Mouse (Mus musculus) adrenal gland, adult 18-20 months (tissue): ENCODE results near the gene Tlr2. TPM values are rescaled to one million over a fixed set of nuclear protein-coding genes. Genes with fewer than 3 reads are reported as not detected.

Source experiments
- DNase-seq, 2 experiments: peaks; one replicate each; pipeline ENCODE4 v3.0.0; 2021 to 2022; ENCODE audit warnings: low spot score in 2 of 2
- total RNA-seq, 2 experiments: library from RNA; stranded (reverse); gene quantifications; 1 replicate in 1 of 2; 2 replicates in 1 of 2; pipeline ENCODE4 v1.2.3; 2021

Tlr2 gene
- total RNA-seq, 2 experiments from 2014 or later = 2.8 to 3.7 TPM

DNA sequence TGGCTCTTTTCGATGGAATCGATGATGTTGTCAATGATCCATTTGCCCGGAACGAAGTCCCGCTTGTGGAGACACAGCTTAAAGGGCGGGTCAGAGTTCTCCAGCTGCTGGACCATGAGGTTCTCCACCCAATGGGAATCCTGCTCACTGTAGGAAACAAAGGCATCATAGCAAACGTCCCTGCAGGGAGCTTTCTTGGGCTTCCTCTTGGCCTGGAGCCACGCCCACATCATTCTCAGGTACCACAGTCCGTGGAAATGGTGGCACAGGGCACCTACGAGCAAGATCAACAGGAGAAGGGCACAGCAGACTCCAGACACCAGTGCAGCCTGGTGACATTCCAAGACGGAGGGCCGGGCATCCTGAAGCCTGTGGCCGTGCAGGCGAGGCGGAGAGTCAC lies 4.9 kb downstream of the Tlr2 start:
- no peak for DNase-seq

GRCm38 (mm10) chr3:83828145-83828611 lies 13.4 kb downstream of the Tlr2 start:
- DNase-seq = no peak

DNA sequence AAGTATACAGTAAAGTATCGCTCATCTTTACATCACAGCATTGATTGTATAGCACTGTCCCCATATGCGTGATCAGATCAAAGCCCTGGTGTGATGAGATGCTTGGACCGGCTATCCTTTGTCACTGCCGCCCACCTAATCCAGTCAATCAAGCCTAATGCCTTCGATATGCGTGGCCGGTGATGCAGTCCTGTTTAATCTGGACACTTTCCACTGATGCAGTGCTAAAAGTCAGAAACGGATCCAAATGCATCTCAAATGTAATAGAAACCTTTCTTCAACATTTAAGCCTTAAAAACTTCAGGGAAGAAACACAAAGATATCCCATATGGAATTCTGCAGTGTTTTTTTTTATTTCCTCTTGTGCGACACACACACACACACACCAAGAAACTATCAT lies 13.9 kb downstream of the Tlr2 start:
- DNase-seq = no peak

DNA sequence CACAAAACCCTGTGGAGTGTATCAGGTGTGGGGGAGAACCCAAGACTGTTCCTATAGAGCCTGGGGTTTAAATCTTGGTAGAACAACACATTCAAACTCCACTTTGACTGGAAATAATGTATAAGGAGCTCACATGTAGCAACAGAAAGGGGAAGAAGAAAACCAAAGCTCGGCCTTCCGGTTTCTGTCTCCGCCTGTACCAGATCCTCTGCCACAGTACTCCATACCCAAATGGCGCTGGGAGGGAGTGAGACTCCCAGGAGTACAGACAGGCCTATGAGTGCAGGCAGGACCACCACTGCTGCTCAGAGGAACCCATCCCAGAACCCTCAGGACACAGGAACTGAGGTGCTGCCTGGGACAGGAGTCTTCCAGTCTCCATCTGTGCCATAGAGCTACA lies 17.8 kb downstream of the Tlr2 start:
- DNase-seq = no peak

DNA sequence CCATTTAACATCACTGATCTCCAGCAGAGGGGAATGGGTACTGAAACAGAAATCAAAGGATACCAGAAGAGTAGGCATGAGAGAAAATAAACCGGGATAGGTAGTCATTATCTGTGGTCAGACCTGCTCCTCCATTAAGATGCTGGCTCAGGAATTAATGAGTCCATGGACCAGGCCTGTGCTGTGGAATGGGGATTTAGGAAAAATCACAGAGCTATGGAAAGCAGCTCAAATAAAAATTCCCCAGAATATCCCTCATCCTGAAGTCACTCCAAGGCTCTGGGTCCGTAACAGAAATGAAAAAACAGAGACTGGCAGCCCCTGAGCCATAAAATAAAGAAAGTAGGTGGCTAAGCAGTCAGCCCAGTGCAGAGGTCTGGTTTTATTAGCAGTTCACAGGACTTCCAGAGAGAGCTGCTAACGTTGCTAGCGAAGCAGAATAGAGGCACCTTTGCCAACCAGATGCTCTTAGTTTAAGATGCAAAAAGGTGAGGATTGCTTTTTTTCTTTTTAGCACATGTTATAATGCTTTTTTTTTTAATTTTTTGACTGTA lies 25.1 kb downstream of the Tlr2 start:
- no peak for DNase-seq

GRCm38 (mm10) chr3:83812863-83813262 lies 28.7 kb downstream of the Tlr2 start:
- no peak for DNase-seq

DNA sequence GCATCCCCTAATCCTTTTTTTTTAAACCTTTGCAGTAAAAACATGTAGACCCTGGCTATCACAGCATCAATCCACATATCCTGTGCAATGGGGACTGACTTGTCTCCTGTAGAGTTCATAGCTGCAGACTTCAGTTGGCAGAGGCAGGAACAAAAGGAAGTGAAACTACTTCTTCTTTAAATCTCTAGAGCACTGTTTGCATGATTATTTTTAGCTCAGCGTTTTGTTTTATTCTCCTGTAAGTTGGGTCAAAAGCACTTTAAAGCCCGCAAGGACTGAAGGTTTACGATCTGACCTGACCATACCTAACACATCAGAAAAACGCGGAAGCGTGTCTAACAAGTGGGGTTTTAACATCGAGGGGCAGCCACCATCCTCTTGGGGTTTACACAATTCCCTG lies 29.6 kb downstream of the Tlr2 start:
- DNase-seq = no peak

- no peak for DNase-seq
Observed at GRCm38 (mm10) chr3:83808483-83808882, 33.1 kb downstream of the Tlr2 start.

DNA sequence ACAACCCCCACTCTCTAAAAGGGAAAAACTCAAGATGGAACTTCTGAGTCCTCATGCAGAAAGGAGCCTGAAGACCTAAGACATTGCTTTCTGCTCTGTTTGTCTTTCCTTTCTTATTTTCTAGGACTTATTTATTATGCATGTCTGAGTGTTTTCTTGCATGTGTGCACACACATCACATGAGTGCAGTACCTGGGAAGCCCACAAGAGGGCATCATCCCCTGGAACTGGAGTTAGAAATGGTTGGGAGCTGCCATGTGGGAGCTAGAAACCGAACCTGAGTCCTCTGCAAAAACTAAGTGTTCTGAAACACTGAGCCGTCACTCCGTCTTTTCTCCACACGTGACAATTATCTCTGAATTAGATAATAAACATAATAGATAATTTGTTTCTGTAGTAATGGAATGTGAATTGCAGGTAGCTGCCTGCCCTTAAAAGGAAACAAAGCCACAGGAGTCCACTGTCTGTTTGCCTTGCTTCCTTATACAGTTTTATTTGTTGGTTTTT lies 39.9 kb downstream of the Tlr2 start:
- DNase-seq = no peak

DNA sequence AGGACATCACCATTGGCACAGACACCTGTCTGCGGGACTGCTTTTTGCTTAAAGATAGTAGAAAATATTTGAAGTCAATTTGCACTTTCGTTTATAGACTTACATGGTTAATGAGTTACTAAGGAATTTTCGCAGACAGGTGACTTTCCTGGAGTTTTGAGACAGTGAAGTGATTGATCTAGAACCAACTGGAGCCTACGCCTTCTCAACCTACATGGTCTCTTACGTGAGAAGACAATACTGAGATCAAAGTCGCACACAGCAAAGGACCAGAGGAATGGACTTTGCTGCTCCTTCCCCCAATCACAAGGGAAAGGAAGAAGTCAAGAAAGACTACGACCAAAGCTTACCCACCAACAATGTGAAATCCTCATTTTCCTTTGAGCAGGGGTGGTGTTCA lies 42.1 kb downstream of the Tlr2 start:
- DNase-seq = no peak

GRCm38 (mm10) chr3:83797828-83798227 lies 43.7 kb downstream of the Tlr2 start:
- DNase-seq = peak; percentile 65 to 70

DNA sequence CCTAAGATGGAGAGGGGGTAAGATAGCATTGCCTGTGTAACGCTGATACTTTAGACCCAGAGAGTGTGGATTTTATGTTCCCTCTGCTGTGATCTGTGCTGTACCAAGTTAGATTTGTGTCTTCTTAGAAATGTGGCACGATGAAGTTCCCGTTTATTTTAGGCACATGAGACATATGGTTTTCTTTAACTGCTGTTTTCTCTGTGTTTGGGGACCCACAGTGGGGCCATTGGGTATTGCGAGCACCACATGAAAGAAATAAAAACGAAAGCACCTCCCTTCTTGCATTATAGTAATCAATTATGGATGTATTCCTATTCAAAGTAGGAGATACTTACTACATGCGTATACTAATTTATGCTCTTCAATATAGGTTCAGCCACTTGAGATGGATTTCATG lies 44.5 kb downstream of the Tlr2 start:
- no peak for DNase-seq

GRCm38 (mm10) chr3:83791444-83791843 lies 50.1 kb downstream of the Tlr2 start:
- DNase-seq = no peak

DNA sequence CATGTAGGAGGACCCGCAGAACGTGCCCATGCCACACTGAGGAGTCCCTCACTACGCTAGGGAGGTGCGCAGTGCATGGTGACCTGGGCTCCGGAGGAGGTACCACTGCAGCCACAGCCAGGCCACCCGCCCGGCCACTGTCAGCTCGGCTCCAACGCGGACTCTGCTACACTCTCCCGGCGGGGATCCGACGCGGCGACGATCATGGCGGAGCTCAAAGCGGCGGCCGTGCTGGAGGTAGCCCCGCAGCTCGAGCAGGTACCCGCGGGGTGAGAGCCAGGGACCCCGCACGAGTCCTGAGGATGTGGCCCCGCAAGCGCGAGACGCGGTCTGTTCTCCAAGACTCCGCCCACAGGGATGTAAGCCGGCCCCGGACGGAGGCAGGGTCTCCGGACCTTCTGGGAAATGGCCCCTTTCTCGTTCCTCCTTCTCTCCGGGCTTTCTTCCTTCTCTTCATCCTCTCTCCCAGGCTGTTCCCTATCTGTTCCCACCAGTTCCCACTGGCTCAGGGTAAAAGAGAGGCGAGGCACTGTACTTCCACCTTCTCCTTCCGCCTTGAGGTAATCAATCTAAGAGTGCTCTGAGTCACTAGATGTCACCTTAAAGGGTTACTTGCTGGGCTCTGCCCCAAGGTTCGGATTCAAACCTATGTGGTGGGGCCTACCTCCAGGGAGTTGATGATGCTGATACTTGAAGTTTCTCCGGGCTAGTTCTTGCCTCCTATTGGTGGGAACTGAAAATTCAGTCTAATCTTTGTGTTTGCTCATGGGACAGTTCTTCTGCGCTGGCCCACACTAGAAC lies 51.7 kb downstream of the Tlr2 start:
- DNase-seq = no peak

GRCm38 (mm10) chr3:83787776-83788305 lies 53.7 kb downstream of the Tlr2 start:
- DNase-seq = no peak

DNA sequence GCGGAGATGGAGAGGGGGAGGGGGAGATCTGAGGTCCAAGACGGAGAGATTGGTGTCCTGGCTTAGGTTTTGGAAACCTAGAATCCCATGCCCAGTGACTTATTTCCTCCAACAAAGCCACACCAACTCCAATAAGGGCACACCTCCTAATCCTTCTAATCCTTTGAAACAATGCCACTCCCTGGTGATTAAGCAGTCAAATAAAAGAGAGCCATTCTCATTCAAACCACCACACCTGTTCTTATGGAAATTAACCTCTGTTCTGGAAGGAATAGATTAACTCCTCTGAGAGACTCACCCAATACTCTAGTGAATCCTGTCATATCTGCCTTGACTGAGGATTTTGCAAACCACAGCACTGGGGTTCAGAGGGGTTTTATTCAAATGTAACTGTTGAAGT lies 54.5 kb downstream of the Tlr2 start:
- DNase-seq = no peak

Other genes with a start within 250 kb of the Tlr2 start
- 1 to 10 TPM; 2.6 to 6.5 TPM for gene Sfrp2, start 75.4 kb downstream of the Tlr2 start, total RNA-seq
- gene Tmem131l, start 198.4 kb upstream of the Tlr2 start, total RNA-seq = 10 to 100 TPM; 14.0 to 26.4 TPM